Mouse (Mus musculus): ENCODE results near the gene Hnrnpab. TPM values are rescaled to one million over a fixed set of nuclear protein-coding genes. Genes with fewer than 3 reads are reported as not detected.
A peak's percentile ranks its signal among the peaks of the same experiment; 100 is the strongest.

The Hnrnpab gene
- polyA plus RNA-seq, 1 experiment from 2014 or later, result 402 TPM

DNA sequence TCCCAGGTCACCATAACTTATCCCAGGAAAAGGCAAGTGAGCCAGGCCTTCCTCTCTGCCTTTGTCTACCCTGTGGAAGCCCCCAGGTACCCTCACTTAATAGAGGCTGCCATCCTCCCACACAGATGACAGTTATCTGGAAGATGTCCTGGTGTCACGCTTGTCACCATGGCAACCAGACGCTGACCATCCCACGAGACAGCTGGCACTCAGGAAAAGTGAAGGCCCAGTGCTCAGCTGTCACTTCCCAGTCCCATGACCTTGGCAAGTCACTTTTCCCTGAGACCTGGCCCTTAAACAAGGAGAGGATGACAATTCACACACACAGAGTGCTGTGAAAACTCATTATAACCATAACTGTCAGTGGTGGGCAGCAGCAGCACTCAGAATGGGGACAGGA lies 54.6 kb downstream of the Hnrnpab start:
- H3K4me2 ChIP-seq, result no peak overlapping the region
- H3K9me3 ChIP-seq, result no peaks in the 10 kb centered on the region
- H3K36me3 ChIP-seq, result no peaks in the 10 kb centered on the region
- no peak overlapping the region for H3K4me3 ChIP-seq (replicated peaks)
- no peak overlapping the region for H3K27ac ChIP-seq
- peaks cover 12% of the 10 kb centered on the region; the same call in 1 of the 2 replicates for H3K4me1 ChIP-seq
- ATAC-seq (ENCODE audit: insufficient read depth, low FRiP score, low read depth), result no peak
- WGBS, result 70% methylated on average over 3 of the region's 3 CpGs
- H3K27me3 ChIP-seq (replicated peaks), result no peaks in the 10 kb centered on the region
- no peak overlapping the region for H3K9ac ChIP-seq

- no peak overlapping the region for H3K27ac ChIP-seq
- ATAC-seq (ENCODE audit: insufficient read depth, low FRiP score, low read depth), result peak; percentile 62; the same call in 1 of the 2 replicates
Observed at GRCm38 (mm10) chr11:51551253-51551652, 55.4 kb downstream of the Hnrnpab start.

More at GRCm38 (mm10) chr11:51551253-51551652, 55.4 kb downstream of the Hnrnpab start:
- Histone ChIP-seq H3K4me1 (peaks cover 12% of the 10 kb centered on the region; the same call in 1 of the 2 replicates), H3K9me3 (no peaks in the 10 kb centered on the region), H3K4me3 (replicated peaks) (no peak overlapping the region), H3K4me2 (no peak overlapping the region), H3K9ac (no peak overlapping the region), H3K27me3 (replicated peaks) (no peaks in the 10 kb centered on the region), H3K36me3 (no peaks in the 10 kb centered on the region)
- WGBS, result 42% methylated on average over 5 of the region's 5 CpGs

Other genes with a start within 250 kb of the Hnrnpab start
- 20.6 and 21.7 TPM in 2 replicates for gene Phykpl, start 22.1 kb downstream of the Hnrnpab start, polyA plus RNA-seq (2015; fragmentation: Nextera tagmentation; extraction: Ambion mirVana)
- gene Nhp2, start 12.9 kb upstream of the Hnrnpab start, polyA plus RNA-seq (2015; fragmentation: Nextera tagmentation; extraction: Ambion mirVana), result 153 and 155 TPM in 2 replicates
- gene Rmnd5b, start 29.0 kb upstream of the Hnrnpab start, polyA plus RNA-seq (2015; fragmentation: Nextera tagmentation; extraction: Ambion mirVana), result 39.9 and 43.6 TPM in 2 replicates
- gene N4bp3, start 44.0 kb upstream of the Hnrnpab start, polyA plus RNA-seq (2015; fragmentation: Nextera tagmentation; extraction: Ambion mirVana), result 19.8 and 21.5 TPM in 2 replicates
- 3.6 and 4.3 TPM in 2 replicates for gene D930048N14Rik, start 44.1 kb upstream of the Hnrnpab start, polyA plus RNA-seq (2015; fragmentation: Nextera tagmentation; extraction: Ambion mirVana)
- 95.8 and 102 TPM in 2 replicates for gene 0610009B22Rik, start 82.0 kb upstream of the Hnrnpab start, polyA plus RNA-seq (2015; fragmentation: Nextera tagmentation; extraction: Ambion mirVana)
- gene Sec24a, start 156.8 kb upstream of the Hnrnpab start, polyA plus RNA-seq (2015; fragmentation: Nextera tagmentation; extraction: Ambion mirVana), result 16.3 and 16.7 TPM in 2 replicates
- gene Sar1b, start 156.8 kb upstream of the Hnrnpab start, polyA plus RNA-seq (2015; fragmentation: Nextera tagmentation; extraction: Ambion mirVana), result 115 and 131 TPM in 2 replicates

Measured in stomach, embryonic 15.5 days (tissue).